Mouse (Mus musculus) layer of hippocampus, adult 18-20 months (tissue): ENCODE results near the gene Magoh. TPM values are rescaled to one million over a fixed set of nuclear protein-coding genes. Genes with fewer than 3 reads are reported as not detected.

Experiments used
- DNase-seq, 2 experiments: peaks; one replicate each; pipeline ENCODE4 v3.0.0; 2022; ENCODE audit warnings: low spot score in 2 of 2
- total RNA-seq, 2 experiments: library from RNA; stranded (reverse); gene quantifications; 2 replicates each; pipeline ENCODE4 v1.2.3; 2021

Gene Magoh
- total RNA-seq, 2 experiments from 2014 or later, result 39.4 to 40.3 TPM

DNA sequence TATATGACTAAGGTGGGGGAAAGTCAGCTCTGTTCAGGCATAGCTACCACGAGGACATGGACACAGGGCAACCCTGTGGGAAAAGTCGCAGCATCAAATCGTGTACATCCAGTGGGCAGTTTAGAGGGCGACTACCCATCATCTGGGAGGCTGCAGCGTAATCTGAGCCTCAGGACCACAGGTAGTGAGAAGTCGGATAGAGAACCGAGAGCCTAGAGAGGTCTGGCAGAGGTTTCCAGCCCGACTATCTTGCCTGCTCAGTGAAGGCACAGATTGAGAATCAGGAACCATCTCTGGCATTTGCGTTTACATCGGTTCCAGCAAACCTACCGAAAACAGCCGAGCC is 9.8 kb downstream of the Magoh start:
- no peak for DNase-seq

DNA sequence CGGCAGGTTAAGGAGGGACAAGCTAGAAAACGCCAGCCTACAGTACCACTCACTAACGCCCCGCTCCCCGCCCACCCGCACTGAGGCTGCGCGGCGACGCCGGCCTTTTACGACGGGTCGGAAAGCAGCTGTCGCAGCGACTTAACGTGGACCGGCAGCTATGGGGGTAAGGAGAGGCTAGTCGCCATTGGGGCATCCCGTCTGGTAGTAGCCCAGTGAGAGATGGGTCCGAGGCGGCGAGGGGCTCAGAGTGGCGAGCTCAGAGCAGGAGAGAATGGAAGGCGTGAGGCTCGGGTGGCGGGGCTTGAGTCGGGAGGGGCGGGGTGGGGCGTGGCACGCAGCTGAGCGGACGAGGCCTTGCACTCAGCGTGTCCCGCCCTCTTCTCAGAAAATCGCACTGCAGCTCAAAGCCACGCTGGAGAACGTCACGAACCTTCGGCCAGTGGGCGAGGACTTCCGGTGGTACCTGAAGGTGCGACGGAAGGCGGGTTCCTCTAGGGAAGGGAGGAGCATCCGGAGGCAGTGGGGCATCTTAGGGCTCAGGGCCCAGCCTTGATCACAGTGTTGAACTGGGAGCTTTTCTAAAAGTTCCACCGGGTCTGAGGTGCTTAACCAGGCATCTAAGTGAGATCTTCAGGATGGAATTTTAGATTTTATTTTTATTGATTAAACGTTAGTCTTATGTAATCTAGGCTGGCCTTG is 10.3 kb downstream of the Magoh start, which contains the start of gene 0610037L13Rik:
Gene 0610037L13Rik (plus strand): TSS at position 83 of the 702 bp plus-strand sequence.
- DNase-seq, result peak; percentile 94 to 95

- DNase-seq, result no peak
Measured at GRCm38 (mm10) chr4:107892663-107893062, 13.1 kb downstream of the Magoh start.

DNA sequence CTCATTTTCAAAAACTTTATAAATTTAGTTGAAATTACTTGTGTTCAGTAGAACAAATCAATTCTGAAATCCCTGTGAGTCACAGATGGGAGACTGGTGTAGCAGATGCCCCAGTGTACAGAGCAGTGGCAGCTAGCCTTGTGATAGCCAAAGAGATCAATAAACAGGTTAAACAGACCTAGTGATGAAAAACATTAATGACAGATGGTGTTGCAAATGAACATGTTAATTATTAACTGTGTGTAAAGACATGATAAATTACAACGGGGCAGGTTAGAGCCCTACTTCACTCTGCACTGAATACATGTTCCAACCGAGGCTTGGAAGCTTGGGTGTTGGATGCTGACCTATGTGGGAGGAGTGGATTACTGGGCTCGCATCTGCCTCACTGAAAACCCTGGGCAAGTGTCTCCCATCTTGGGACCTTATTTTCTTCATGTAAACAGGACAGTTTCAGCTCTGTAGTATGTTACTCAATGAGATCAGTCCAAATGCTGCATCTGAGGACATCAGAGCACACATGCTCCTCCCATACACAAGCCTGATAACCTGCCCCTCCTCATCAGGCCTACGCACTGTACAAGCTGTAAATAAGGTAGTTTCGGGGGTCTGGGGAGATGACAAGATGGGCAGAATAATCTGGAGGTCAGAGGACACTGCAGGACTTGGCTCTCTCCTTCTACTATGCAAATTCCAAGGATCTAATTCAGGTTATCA is 19.8 kb downstream of the Magoh start:
- peak in 1 of 2 experiments; percentile 56 for DNase-seq

- DNase-seq, result no peak
Measured at GRCm38 (mm10) chr4:107900206-107900605, 20.7 kb downstream of the Magoh start.

GRCm38 (mm10) chr4:107904252-107904651 is 24.7 kb downstream of the Magoh start:
- no peak for DNase-seq

DNA sequence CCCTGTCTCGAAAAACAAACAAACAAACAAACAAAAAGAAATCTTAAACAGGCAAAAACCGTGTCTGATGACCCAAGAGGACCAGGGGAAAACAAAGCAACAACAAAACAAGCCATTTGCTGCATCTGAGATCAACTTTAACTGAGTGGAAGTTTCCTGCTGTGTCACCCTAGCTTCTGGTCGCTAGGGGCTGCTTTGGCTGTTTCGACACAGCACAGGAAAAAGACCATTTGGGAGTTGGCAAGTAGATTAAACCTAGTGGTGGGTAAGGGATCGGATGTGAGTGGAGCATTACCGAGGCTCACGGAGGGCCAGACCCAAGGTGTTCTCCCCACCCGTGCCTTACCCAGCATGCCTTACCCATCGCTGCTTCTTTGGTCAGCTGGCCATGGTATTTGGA is 27.0 kb downstream of the Magoh start:
- DNase-seq, result no peak

DNA sequence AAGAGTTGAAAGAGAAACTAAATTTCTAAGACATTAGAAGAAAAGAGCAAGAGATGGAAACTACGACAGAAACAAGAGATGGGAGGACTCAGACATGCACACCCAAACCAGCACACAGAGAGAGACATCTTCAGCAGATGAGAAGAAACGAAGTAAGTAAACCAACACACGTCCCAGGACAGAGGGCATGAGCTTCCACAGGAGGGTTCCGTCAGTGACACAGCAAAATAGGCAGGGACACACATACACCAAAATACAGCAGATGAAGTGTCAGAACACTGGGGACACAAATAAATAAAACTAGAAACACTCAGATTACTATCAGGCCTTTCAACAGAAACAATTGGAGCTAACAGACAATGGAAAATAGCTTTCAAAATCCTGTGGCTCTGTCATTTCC is 30.5 kb downstream of the Magoh start:
- DNase-seq, result no peak

DNA sequence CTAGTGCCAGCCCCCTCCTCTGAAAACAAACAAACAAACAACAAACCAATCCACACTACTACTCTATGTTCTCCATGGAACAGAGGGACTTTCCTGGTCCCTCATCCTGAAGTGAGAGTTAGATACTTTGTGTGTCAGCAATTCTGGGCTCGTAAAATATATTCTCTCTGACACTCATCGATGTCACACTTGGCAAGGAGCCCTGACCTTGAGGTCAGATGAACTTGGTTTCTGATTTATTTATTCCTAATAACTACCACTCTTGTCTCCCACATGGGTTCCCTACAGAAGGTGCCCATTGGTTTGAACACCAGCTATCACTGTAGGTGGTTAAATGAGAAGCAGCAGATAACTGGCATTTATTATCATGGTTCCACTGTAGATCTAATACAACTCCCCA is 40.8 kb downstream of the Magoh start:
- no peak for DNase-seq

GRCm38 (mm10) chr4:107921152-107921695 is 41.7 kb downstream of the Magoh start:
- no peak for DNase-seq

DNA sequence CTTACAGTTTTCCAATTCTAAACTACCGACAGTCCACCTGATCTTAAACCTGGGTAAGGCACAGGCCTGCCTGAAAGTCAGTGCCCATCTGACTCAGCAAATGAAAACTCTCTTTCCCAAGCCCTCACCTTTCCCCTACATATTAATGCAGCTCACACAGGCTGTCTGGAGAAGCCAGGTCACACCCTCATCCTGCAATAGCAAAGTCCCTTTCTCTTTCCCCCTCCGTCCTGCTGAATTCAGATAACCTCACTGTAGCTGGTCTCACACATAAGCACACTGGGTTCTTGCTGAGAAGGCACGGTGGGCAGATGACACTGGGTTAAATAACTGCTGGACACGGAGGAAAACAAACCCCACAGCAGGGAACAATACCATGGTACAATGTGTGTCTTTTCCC is 42.4 kb downstream of the Magoh start:
- no peak for DNase-seq

DNA sequence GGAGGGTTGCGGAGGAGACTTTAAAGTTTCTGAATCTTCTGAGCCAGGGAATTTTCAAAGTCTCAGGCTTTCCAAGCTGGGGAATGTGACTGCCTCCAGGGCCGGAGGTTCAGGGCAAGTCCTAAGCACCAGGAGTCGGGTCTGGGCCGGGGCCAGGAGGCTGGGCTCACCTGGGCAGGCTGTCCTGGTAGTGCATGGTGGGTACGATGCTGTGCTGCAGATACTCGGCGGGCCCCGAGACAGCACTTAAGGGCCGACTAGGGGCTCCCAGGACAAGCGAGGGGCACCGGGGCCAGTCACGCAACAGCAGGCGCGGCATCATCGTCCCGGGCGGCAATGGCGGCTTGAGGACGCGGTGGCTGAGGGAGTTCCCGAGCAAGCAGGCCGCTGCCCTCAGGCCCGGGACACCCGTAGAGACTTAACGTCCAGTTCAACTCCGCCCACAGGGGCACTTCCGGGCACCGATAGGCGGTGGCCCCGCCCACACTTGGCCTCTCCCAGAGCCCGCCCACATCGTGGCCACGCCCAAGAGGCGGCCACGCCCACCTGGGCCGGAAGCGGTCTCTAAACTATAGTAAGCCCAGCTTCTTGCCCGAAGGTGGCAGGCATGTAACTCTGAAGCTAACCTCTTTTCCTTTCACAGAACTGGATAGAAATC is 43.7 kb downstream of the Magoh start, which contains the start of gene Cpt2:
Gene Cpt2 (minus strand): TSS at position 466 of the 658 bp plus-strand sequence.
- peak; percentile 65 to 78 for DNase-seq

- no peak for DNase-seq
Measured at GRCm38 (mm10) chr4:107923803-107924194, 44.2 kb downstream of the Magoh start.

DNA sequence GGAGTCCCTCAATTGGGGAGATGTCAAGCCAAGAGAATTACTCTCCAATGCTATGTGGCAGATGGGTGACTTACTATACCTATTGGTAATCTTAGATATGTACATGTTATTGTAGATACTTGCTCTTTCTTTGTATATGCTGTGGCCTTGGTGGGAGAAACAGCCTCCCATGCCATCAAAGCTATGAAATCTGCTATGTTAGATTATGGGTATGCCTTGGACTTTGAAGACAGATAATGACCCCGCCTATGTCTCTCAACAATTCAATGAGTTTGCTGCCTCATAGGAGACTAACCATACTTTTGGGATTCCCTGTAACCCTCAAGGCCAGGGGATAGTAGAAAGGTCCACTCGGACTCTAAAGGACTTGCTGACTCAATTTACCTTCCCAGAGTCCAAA is 48.7 kb downstream of the Magoh start:
- no peak for DNase-seq

- DNase-seq, result no peak
Measured at GRCm38 (mm10) chr4:107928726-107929125, 49.2 kb downstream of the Magoh start.

GRCm38 (mm10) chr4:107931453-107931852 is 51.9 kb downstream of the Magoh start:
- no peak for DNase-seq

- no peak for DNase-seq
Measured at GRCm38 (mm10) chr4:107933239-107933638, 53.7 kb downstream of the Magoh start.

DNA sequence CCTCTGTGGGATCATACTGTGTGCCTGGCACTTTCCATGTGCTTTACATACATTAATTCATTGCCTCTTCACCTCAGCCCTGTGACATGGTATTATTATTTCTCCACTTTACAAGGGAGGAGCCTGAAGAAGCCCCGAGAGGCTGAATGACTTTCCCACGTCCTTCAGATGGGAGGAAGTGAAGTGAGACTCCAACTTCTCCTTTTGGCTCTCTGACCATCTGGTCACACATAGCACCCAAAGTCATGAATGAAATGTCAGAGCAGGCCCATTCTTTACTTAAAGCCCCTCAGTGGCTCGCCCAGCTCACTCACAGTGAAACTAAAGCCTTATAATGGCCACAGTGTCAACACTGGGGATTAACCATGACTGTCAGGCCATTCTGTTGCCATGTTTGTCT is 55.7 kb downstream of the Magoh start:
- DNase-seq, result no peak
